Mouse (Mus musculus): Measurements from ENCODE around the gene Prr5l.

GRCm38 (mm10) chr2:101723333-101723881 lies 159.4 kb downstream of the Prr5l start:
- TF ChIP-seq GATA1 (IDR thresholded peaks at IDR 0.05; ENCODE audit: low read length) (no peak), TAL1 (IDR thresholded peaks at IDR 0.05; ENCODE audit: low read length) (no peak)
